8 mouse cellular contexts compared by ENCODE assay signal in genomic region chr6:120539132-120539759, GRCm38 (mm10). TPM values are rescaled to one million over a fixed set of nuclear protein-coding genes. Genes with fewer than 3 reads are reported as not detected.
DNase-seq lines count a peak whose midpoint lies in the region; ATAC-seq and TF ChIP-seq lines count a peak whose summit lies in the region.

No protein-coding gene starts in this region.

- peak; percentile 100 for TF ChIP-seq CTCF in liver, embryonic 14.5 days (IDR thresholded peaks at IDR 0.05; ENCODE audit: low read depth)
- TF ChIP-seq CTCF in stomach, postnatal 0 days (IDR thresholded peaks at IDR 0.05; ENCODE audit: low read depth) = peak; percentile 98

- WGBS in heart, embryonic 14.5 days = 8% methylated on average over 16 of the region's 16 CpGs
- 11% methylated on average over 16 of the region's 16 CpGs for WGBS in liver, embryonic 14.5 days (ENCODE audit: insufficient replicate concordance)
- 1% methylated on average over 16 of the region's 16 CpGs for WGBS in neural tube, embryonic 12.5 days
- 8% methylated on average over 16 of the region's 16 CpGs for WGBS in stomach, postnatal 0 days

- no peaks in the 10 kb centered on the region for H3K9me3 ChIP-seq in heart, embryonic 14.5 days (ENCODE audit: control insufficient read depth, low read length)
- H3K9me3 ChIP-seq in liver, embryonic 14.5 days (ENCODE audit: control insufficient read depth, low read length) = no peaks in the 10 kb centered on the region
- H3K9me3 ChIP-seq in neural tube, embryonic 12.5 days = no peaks in the 10 kb centered on the region
- no peaks in the 10 kb centered on the region for H3K9me3 ChIP-seq in stomach, postnatal 0 days (ENCODE audit: control insufficient read depth, low read length)

- peak overlapping the region; percentile 97 for H3K27ac ChIP-seq in brown adipose tissue, adult 24 weeks (replicated peaks; ENCODE audit: low read depth, low read length)
- peak overlapping the region; percentile 14 to 62 for H3K27ac ChIP-seq in heart, embryonic 14.5 days (replicated peaks in 1 of 2; ENCODE audit: control insufficient read depth in 1 of 2, insufficient read depth in 1 of 2, low read depth in 2 of 2, low read length in 2 of 2)
- no peak overlapping the region for H3K27ac ChIP-seq in liver, embryonic 14.5 days
- H3K27ac ChIP-seq in neural tube, embryonic 12.5 days = no peak overlapping the region; the same call in 1 of the 2 replicates
- no peak overlapping the region for H3K27ac ChIP-seq in stomach, postnatal 0 days (replicated peaks)

- peaks cover 13% of the 10 kb centered on the region for H3K4me1 ChIP-seq in brown adipose tissue, adult 24 weeks (ENCODE audit: control insufficient read depth, insufficient read depth, insufficient read length, low read length)
- H3K4me1 ChIP-seq in heart, embryonic 14.5 days (ENCODE audit: control insufficient read depth in 2 of 2, insufficient read depth in 2 of 2, low read length in 2 of 2) = peaks cover 9 to 11% of the 10 kb centered on the region in 2 experiments
- H3K4me1 ChIP-seq in liver, embryonic 14.5 days (replicated peaks; ENCODE audit: control insufficient read depth in 2 of 2, insufficient read depth in 2 of 2, low read length in 1 of 2) = peaks cover 0 to 6% of the 10 kb centered on the region in 2 experiments; a peak in 2 of 4 replicates
- H3K4me1 ChIP-seq in neural tube, embryonic 12.5 days = peaks cover 5% of the 10 kb centered on the region; the same call in 1 of the 2 replicates
- H3K4me1 ChIP-seq in stomach, postnatal 0 days (replicated peaks; ENCODE audit: control insufficient read depth, insufficient read depth) = no peaks in the 10 kb centered on the region

- DNase-seq in kidney, postnatal 10 days = peak; percentile 85
- DNase-seq in liver, embryonic 14.5 days (ENCODE audit: low read depth in 3 of 3, low spot score in 3 of 3) = peak; percentile 54 to 57 (median 57)
- peak; percentile 82 for DNase-seq in stomach, postnatal 0 days (ENCODE audit: low spot score)

- H3K27me3 ChIP-seq in heart, embryonic 14.5 days (ENCODE audit: control insufficient read depth, insufficient read depth, low read length) = no peaks in the 10 kb centered on the region
- H3K27me3 ChIP-seq in liver, embryonic 14.5 days (ENCODE audit: control insufficient read depth, insufficient read depth, low read length) = no peaks in the 10 kb centered on the region
- H3K27me3 ChIP-seq in neural tube, embryonic 12.5 days (replicated peaks) = no peaks in the 10 kb centered on the region
- no peaks in the 10 kb centered on the region for H3K27me3 ChIP-seq in stomach, postnatal 0 days (ENCODE audit: control insufficient read depth, insufficient read depth, low read length)

- H3K4me3 ChIP-seq in brown adipose tissue, adult 24 weeks (ENCODE audit: insufficient read depth, low read depth, low read length) = peak overlapping the region; percentile 17; the same call in 1 of the 2 replicates
- peak overlapping the region; percentile 17 to 29; a peak in 1 of 4 replicates for H3K4me3 ChIP-seq in heart, embryonic 14.5 days (ENCODE audit: control insufficient read depth in 1 of 2, insufficient read depth in 1 of 2, low read depth in 1 of 2, low read length in 2 of 2)
- H3K4me3 ChIP-seq in liver, embryonic 14.5 days (ENCODE audit: insufficient read depth in 1 of 2, low read depth in 2 of 2, low read length in 2 of 2) = no peak overlapping the region
- peak overlapping the region; percentile 18; the same call in 1 of the 2 replicates for H3K4me3 ChIP-seq in neural tube, embryonic 12.5 days
- H3K4me3 ChIP-seq in stomach, postnatal 0 days (ENCODE audit: low read depth, low read length) = peak overlapping the region; percentile 20; the same call in 1 of the 2 replicates

- H3K9ac ChIP-seq in heart, embryonic 14.5 days (ENCODE audit: low read length) = peak overlapping the region; percentile 61
- H3K9ac ChIP-seq in liver, embryonic 14.5 days (replicated peaks) = no peak overlapping the region
- H3K9ac ChIP-seq in neural tube, embryonic 12.5 days = 0 out of 2 replicates have a peak overlapping the region, but pooled peaks have one; percentile 14
- H3K9ac ChIP-seq in stomach, postnatal 0 days (ENCODE audit: low read length) = 0 out of 2 replicates have a peak overlapping the region, but pooled peaks have one; percentile 13

- peak overlapping the region; percentile 66 for H3K4me2 ChIP-seq in heart, embryonic 14.5 days (ENCODE audit: low read length)
- peak overlapping the region; percentile 53 for H3K4me2 ChIP-seq in liver, embryonic 14.5 days (ENCODE audit: low read depth)
- peak overlapping the region; percentile 57 for H3K4me2 ChIP-seq in neural tube, embryonic 12.5 days (replicated peaks)
- peak overlapping the region; percentile 57 for H3K4me2 ChIP-seq in stomach, postnatal 0 days (replicated peaks; ENCODE audit: low read depth)

- TF ChIP-seq EP300 in liver, embryonic 14.5 days (IDR thresholded peaks at IDR 0.05; ENCODE audit: low read depth) = no peak
- TF ChIP-seq EP300 in stomach, postnatal 0 days (optimal IDR thresholded peaks at IDR 0.05) = no peak

- no peaks in the 10 kb centered on the region for H3K36me3 ChIP-seq in heart, embryonic 14.5 days (ENCODE audit: control insufficient read depth, insufficient read depth, low read length)
- no peaks in the 10 kb centered on the region for H3K36me3 ChIP-seq in liver, embryonic 14.5 days (replicated peaks; ENCODE audit: control insufficient read depth, insufficient read depth, low read depth)
- no peaks in the 10 kb centered on the region for H3K36me3 ChIP-seq in neural tube, embryonic 12.5 days
- no peaks in the 10 kb centered on the region for H3K36me3 ChIP-seq in stomach, postnatal 0 days (ENCODE audit: control insufficient read depth, insufficient read depth, low read length)

- ATAC-seq in CD4-positive, CD25-positive, alpha-beta regulatory T cell, adult 4 months = peak; percentile 93
- ATAC-seq in erythroid progenitor cell, adult 5-6 weeks (replicated peaks; ENCODE audit: low FRiP score, poor library complexity, severe bottlenecking) = peak; percentile 90
- peak; percentile 77; the same call in 1 of the 2 replicates for ATAC-seq in heart, embryonic 14.5 days (ENCODE audit: insufficient number of reproducible peaks, insufficient read depth, low FRiP score, low read depth)
- ATAC-seq in liver, embryonic 14.5 days (ENCODE audit: insufficient read depth) = peak; percentile 80
- ATAC-seq in neural tube, embryonic 12.5 days (ENCODE audit: low FRiP score, low read depth) = peak; percentile 97
- peak; percentile 86 for ATAC-seq in stomach, postnatal 0 days (ENCODE audit: low FRiP score, low TSS enrichment)

RNA-seq across cellular contexts. Expression of gene Hdhd5, which starts 8.1 kb away (rescaled TPM):
- 10 to 100 TPM; 43.4 to 59.7 TPM for polyA plus RNA-seq in CD4-positive, CD25-positive, alpha-beta regulatory T cell, adult 4 months (2017; shearing (Covaris generic))
- 10.5 and 11.9 TPM in 2 replicates for polyA plus RNA-seq in brown adipose tissue, adult 24 weeks (2012; ENCODE audit: insufficient read depth, insufficient read length, missing spikeins)
- total RNA-seq in erythroid progenitor cell, adult 5-6 weeks (2015; ENCODE audit: low replicate concordance) = 2.1 and 4.0 TPM in 2 replicates
- total RNA-seq in erythroid progenitor cell, adult 5-6 weeks (2017; ENCODE audit: low replicate concordance) = 3.4 and 9.1 TPM in 2 replicates
- polyA plus RNA-seq in heart, embryonic 14.5 days (2014; fragmentation: Nextera tagmentation; extraction: Ambion mirVana) = 11.7 and 14.1 TPM in 2 replicates
- polyA plus RNA-seq in liver, embryonic 14.5 days (2012; rRNA removed) = 8.4 and 8.8 TPM in 2 replicates
- polyA plus RNA-seq in liver, embryonic 14.5 days (2014; fragmentation: Nextera tagmentation; extraction: Ambion mirVana) = 5.6 and 6.1 TPM in 2 replicates
- 19.9 and 23.6 TPM in 2 replicates for polyA plus RNA-seq in neural tube, embryonic 12.5 days (2016; fragmentation: Nextera tagmentation; extraction: Ambion mirVana)
- polyA plus RNA-seq in stomach, postnatal 0 days (2015; fragmentation: Nextera tagmentation; extraction: Ambion mirVana) = 8.5 and 9.2 TPM in 2 replicates

RNA-seq across cellular contexts. Expression of gene Tmem121b, which starts 45.6 kb away (rescaled TPM):
- polyA plus RNA-seq in CD4-positive, CD25-positive, alpha-beta regulatory T cell, adult 4 months (2017; shearing (Covaris generic)) = under 1 TPM; 0.61 to 0.63 TPM
- polyA plus RNA-seq in brown adipose tissue, adult 24 weeks (2012; ENCODE audit: insufficient read depth, insufficient read length, missing spikeins) = not detected in 2 replicates
- total RNA-seq in erythroid progenitor cell, adult 5-6 weeks (2015; ENCODE audit: low replicate concordance) = not detected in 2 replicates
- total RNA-seq in erythroid progenitor cell, adult 5-6 weeks (2017; ENCODE audit: low replicate concordance) = not detected in 2 replicates
- 0.04 and 0.07 TPM in 2 replicates for polyA plus RNA-seq in heart, embryonic 14.5 days (2014; fragmentation: Nextera tagmentation; extraction: Ambion mirVana)
- 0.01 and 0.04 TPM in 2 replicates for polyA plus RNA-seq in liver, embryonic 14.5 days (2012; rRNA removed)
- polyA plus RNA-seq in liver, embryonic 14.5 days (2014; fragmentation: Nextera tagmentation; extraction: Ambion mirVana) = 0.04 TPM in 1 of 2 replicates, not detected in the other
- polyA plus RNA-seq in neural tube, embryonic 12.5 days (2016; fragmentation: Nextera tagmentation; extraction: Ambion mirVana) = 2.5 and 3.2 TPM in 2 replicates
- polyA plus RNA-seq in stomach, postnatal 0 days (2015; fragmentation: Nextera tagmentation; extraction: Ambion mirVana) = 0.02 TPM in 2 replicates

Comparison
In these comparisons a context has a peak if more than half of its experiments do, and no peak if none do; other contexts are left out.
1. H3K27ac ChIP-seq: peak in brown adipose tissue, adult 24 weeks (single experiment) and heart, embryonic 14.5 days (2 of 2); none in liver, embryonic 14.5 days (single experiment), neural tube, embryonic 12.5 days (single experiment) and stomach, postnatal 0 days (single experiment).
2. H3K4me3 ChIP-seq: peak in brown adipose tissue, adult 24 weeks (single experiment), heart, embryonic 14.5 days (2 of 2), neural tube, embryonic 12.5 days (single experiment) and stomach, postnatal 0 days (single experiment); none in liver, embryonic 14.5 days (0 of 2).
3. Peak in every context shown above with its lines, with median percentiles within 50 percentile points of each other: ATAC-seq, H3K4me2 ChIP-seq and DNase-seq.